Mouse (Mus musculus): ENCODE measurements around the gene Gm4201.
"Not testable (repeated sequence)": the region's sequence is repeated elsewhere in the genome, so short reads cannot be mapped to it uniquely, and the experiment has no call there.

Gm4201 gene

DNA sequence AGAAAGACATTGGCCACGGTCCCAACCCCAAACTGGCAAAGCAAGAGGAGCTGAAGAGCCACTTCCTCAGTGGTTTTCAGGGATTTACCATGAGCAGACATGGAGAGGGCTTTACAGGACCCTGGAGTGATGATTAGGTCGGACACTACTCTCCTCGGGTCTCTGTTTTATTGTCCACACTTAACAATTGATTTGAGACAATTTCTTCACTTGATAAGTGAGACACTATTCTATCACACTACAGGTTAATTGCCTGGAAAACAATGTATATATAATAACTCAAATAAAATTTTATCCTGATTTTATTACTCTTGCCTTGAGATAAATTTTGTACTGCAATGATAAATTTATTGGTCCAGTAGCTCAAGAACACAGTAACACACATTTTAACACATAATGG lies at the start of gene Gm4201:
Gene Gm4201, minus strand, starts transcription at position 101 of the 400 bp plus-strand sequence.
- not testable (repeated sequence) for DNase-seq

DNA sequence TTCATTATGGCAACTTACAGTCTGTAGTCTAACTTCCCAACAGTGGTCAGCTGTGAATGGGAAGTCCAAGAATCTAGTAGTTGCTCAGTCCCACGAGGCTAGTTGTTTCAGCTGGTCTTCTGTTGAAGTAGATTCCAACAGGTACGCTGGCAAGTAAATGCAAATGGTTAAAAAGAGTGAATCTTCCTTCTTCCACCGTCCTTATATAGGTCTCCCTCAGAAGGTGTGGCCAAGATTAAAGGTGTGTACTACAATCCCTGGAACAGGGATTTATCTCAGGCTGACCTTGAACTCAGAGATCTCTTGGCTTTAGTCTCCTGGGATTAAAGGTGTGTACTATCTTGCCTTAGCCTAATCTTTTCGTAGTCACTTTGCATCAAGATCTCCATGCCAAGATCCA lies 22.9 kb upstream of the Gm4201 start, which contains the start of gene Gm4565:
Gene Gm4565, minus strand, starts transcription at position 101 of the 400 bp plus-strand sequence.
- not testable (repeated sequence) for DNase-seq

DNA sequence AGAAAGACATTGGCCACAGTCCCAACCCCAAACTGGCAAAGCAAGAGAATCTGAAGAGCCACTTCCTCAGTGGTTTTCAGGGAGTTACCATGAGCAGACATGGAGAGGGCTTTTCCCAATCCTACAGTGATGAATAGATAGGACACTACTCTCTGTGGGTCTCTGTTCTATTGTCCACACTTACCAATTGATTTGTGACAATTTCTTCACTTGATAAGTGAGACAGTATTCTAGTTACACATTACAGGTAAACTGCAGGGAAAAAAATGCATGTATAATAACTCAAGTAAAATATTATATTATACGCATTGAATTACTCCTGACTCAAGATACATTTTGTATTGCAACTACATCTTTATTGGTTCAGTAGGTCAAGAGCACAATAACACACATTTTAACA lies 30.4 kb downstream of the Gm4201 start, which contains the start of gene Gm8677:
Gene Gm8677, minus strand, starts transcription at position 101 of the 400 bp plus-strand sequence.
- DNase-seq = not testable (repeated sequence)

DNA sequence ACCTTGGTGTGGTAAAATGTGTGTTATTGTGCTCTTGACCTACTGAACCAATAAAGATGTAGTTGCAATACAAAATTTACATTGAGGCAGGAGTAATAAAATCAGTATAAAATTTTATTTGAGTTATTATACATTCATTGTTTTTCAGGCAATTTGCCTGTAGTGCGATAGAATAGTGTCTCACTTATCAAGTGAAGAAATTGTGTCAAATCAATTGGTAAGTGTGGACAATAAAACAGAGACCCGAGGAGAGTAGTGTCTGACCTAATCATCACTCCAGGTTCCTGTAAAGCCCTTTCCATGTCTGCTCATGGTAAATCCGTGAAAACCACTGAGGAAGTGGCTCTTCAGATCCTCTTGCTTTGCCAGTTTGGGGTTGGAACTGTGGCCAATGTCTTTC lies 42.5 kb downstream of the Gm4201 start, which contains the start of gene Vmn1r152:
Gene Vmn1r152, plus strand, starts transcription at position 301 of the 400 bp plus-strand sequence.
- not testable (repeated sequence) for DNase-seq
